Mouse (Mus musculus): ENCODE data around the gene Trp53rka. TPM values are rescaled to one million over a fixed set of nuclear protein-coding genes. Genes with fewer than 3 reads are reported as not detected.

Gene Trp53rka
- polyA plus RNA-seq, 1 experiment: 21.8 TPM

GRCm38 (mm10) chr2:165448475-165448874 is 44.6 kb downstream of the Trp53rka start:
- TF ChIP-seq FOSL1 (IDR thresholded peaks at IDR 0.05; ENCODE audit: insufficient read depth, low read length, poor library complexity, severe bottlenecking): no peak
- no peak for TF ChIP-seq MAX (IDR thresholded peaks at IDR 0.05)
- no peak for TF ChIP-seq MYOG (IDR thresholded peaks at IDR 0.05; ENCODE audit: control insufficient read depth, extremely low read depth, insufficient read length)
- TF ChIP-seq MYOD1 (IDR thresholded peaks at IDR 0.05; ENCODE audit: control insufficient read depth, insufficient read length, low read depth): no peak
- no peak for TF ChIP-seq CEBPB (IDR thresholded peaks at IDR 0.05; ENCODE audit: low read depth)
- TF ChIP-seq CTCF (IDR thresholded peaks at IDR 0.05; ENCODE audit: control insufficient read depth, insufficient read depth, insufficient read length): no peak
- TF ChIP-seq USF1 (IDR thresholded peaks at IDR 0.05; ENCODE audit: low read depth): no peak
- H3K79me2 ChIP-seq (ENCODE audit: control insufficient read depth, insufficient read depth): no peaks in the 10 kb centered on the region
- H3K79me3 ChIP-seq (ENCODE audit: low read depth): no peaks in the 10 kb centered on the region
- H3ac ChIP-seq (ENCODE audit: control insufficient read depth, insufficient read length, low read depth): no peak overlapping the region
- peaks cover 6% of the 10 kb centered on the region for H3K27me3 ChIP-seq (ENCODE audit: control insufficient read depth, insufficient read depth, insufficient read length)
- H3K4me3 ChIP-seq (ENCODE audit: insufficient read depth, poor library complexity, severe bottlenecking): no peak overlapping the region
- H3K36me3 ChIP-seq (ENCODE audit: control insufficient read depth, insufficient read depth): no peaks in the 10 kb centered on the region

- no peak overlapping the region for H3ac ChIP-seq (ENCODE audit: control insufficient read depth, insufficient read length, low read depth)
- H3K27me3 ChIP-seq (ENCODE audit: control insufficient read depth, insufficient read depth, insufficient read length): peaks cover 31% of the 10 kb centered on the region
- H3K79me2 ChIP-seq (ENCODE audit: control insufficient read depth, insufficient read depth): no peaks in the 10 kb centered on the region
- H3K36me3 ChIP-seq (ENCODE audit: control insufficient read depth, insufficient read depth): no peaks in the 10 kb centered on the region
- TF ChIP-seq MYOD1 (IDR thresholded peaks at IDR 0.05; ENCODE audit: control insufficient read depth, insufficient read length, low read depth) (no peak), CEBPB (IDR thresholded peaks at IDR 0.05; ENCODE audit: low read depth) (no peak)
- no peaks in the 10 kb centered on the region for H3K79me3 ChIP-seq (ENCODE audit: low read depth)
- H3K4me3 ChIP-seq (ENCODE audit: insufficient read depth, poor library complexity, severe bottlenecking): no peak overlapping the region
Observed at GRCm38 (mm10) chr2:165444861-165445260, 48.3 kb downstream of the Trp53rka start.

DNA sequence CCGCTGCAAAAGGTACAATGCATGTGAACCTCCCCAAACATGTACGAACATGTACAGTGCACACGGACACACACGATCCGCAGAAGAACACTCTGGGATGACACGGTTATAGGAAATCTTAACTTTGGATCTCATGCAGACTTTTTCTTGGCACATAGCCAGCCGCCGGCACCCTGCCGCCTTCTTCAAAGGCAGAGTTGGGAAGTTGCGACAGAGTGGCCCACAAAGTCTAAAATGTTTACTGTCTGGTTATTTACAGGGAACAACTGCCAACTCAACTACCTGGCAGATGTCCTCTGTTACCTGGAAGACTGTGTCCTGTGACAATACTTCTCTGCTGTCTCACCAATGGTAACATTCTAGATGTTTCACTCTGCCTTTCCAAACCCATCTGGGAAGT is 50.1 kb downstream of the Trp53rka start:
- Histone ChIP-seq H3K79me2 (ENCODE audit: control insufficient read depth, insufficient read depth) (no peaks in the 10 kb centered on the region), H3K79me3 (ENCODE audit: low read depth) (no peaks in the 10 kb centered on the region), H3K36me3 (ENCODE audit: control insufficient read depth, insufficient read depth) (no peaks in the 10 kb centered on the region), H3K4me3 (ENCODE audit: insufficient read depth, poor library complexity, severe bottlenecking) (no peak overlapping the region), H3ac (ENCODE audit: control insufficient read depth, insufficient read length, low read depth) (no peak overlapping the region), H3K27me3 (ENCODE audit: control insufficient read depth, insufficient read depth, insufficient read length) (peaks cover 42% of the 10 kb centered on the region)
- TF ChIP-seq CEBPB (IDR thresholded peaks at IDR 0.05; ENCODE audit: low read depth): no peak
- TF ChIP-seq MYOG (IDR thresholded peaks at IDR 0.05; ENCODE audit: control insufficient read depth, extremely low read depth, insufficient read length): no peak

GRCm38 (mm10) chr2:165441613-165442012 is 51.5 kb downstream of the Trp53rka start:
- no peak overlapping the region for H3ac ChIP-seq (ENCODE audit: control insufficient read depth, insufficient read length, low read depth)
- no peaks in the 10 kb centered on the region for H3K79me3 ChIP-seq (ENCODE audit: low read depth)
- H3K36me3 ChIP-seq (ENCODE audit: control insufficient read depth, insufficient read depth): no peaks in the 10 kb centered on the region
- no peaks in the 10 kb centered on the region for H3K79me2 ChIP-seq (ENCODE audit: control insufficient read depth, insufficient read depth)
- no peak for TF ChIP-seq CTCF (IDR thresholded peaks at IDR 0.05; ENCODE audit: control insufficient read depth, insufficient read depth, insufficient read length)
- no peak for TF ChIP-seq USF1 (IDR thresholded peaks at IDR 0.05; ENCODE audit: low read depth)
- TF ChIP-seq MAX (IDR thresholded peaks at IDR 0.05): no peak
- TF ChIP-seq CEBPB (IDR thresholded peaks at IDR 0.05; ENCODE audit: low read depth): no peak
- TF ChIP-seq FOSL1 (IDR thresholded peaks at IDR 0.05; ENCODE audit: insufficient read depth, low read length, poor library complexity, severe bottlenecking): no peak
- no peak for TF ChIP-seq MYOG (IDR thresholded peaks at IDR 0.05; ENCODE audit: control insufficient read depth, extremely low read depth, insufficient read length)
- TF ChIP-seq MYOD1 (IDR thresholded peaks at IDR 0.05; ENCODE audit: control insufficient read depth, insufficient read length, low read depth): no peak
- peaks cover 44% of the 10 kb centered on the region for H3K27me3 ChIP-seq (ENCODE audit: control insufficient read depth, insufficient read depth, insufficient read length)
- no peak overlapping the region for H3K4me3 ChIP-seq (ENCODE audit: insufficient read depth, poor library complexity, severe bottlenecking)

Other genes with a start within 250 kb of the Trp53rka start
- gene Slc35c2, start 205.5 kb downstream of the Trp53rka start, polyA plus RNA-seq (2012; fragmentation: generic; extraction: Trizol): 46.5 TPM
- gene Elmo2, start 166.8 kb downstream of the Trp53rka start, polyA plus RNA-seq (2012; fragmentation: generic; extraction: Trizol): 26.4 TPM
- gene Zfp663, start 124.6 kb downstream of the Trp53rka start, polyA plus RNA-seq (2012; fragmentation: generic; extraction: Trizol): not detected
- 2.5 TPM for gene Zfp334, start 105.1 kb downstream of the Trp53rka start, polyA plus RNA-seq (2012; fragmentation: generic; extraction: Trizol)
- not detected for gene Ocstamp, start 92.9 kb downstream of the Trp53rka start, polyA plus RNA-seq (2012; fragmentation: generic; extraction: Trizol)
- gene Slc13a3, start 20.1 kb downstream of the Trp53rka start, polyA plus RNA-seq (2012; fragmentation: generic; extraction: Trizol): not detected
- gene Slc2a10, start 10.5 kb upstream of the Trp53rka start, polyA plus RNA-seq (2012; fragmentation: generic; extraction: Trizol): 0.06 TPM
- gene Eya2, start 101.7 kb upstream of the Trp53rka start, polyA plus RNA-seq (2012; fragmentation: generic; extraction: Trizol): 0.19 TPM

Data from C2C12 (cell line).